Mouse (Mus musculus): ENCODE measurements at regions not wholly inside any gene's neighbourhood (a gene's known extent, or its start where the extent isn't known, plus 50 kb on each side); places are given as distances from the start of the nearest gene placed in this dataset.
A peak's percentile ranks its signal among the peaks of the same experiment; 100 is the strongest.

DNA sequence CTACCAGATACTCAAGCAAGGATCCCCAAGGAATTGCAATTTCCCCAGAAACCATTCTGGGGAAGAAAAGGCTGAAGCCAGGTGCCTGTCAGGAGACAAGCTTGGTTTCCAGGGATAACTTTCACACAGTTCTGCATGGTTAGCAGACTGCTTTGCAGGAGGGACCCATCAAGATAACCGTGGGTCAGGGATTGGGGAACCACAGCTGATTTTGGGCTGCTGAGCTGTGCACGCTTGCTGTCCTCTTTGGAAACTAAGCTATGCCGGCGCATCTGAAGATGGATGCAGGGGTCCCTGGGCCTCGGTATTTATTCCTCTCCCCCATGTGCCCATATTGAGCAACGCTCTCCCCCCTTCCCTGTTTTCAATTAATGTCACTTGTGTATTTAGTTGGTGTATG is 151.1 kb downstream of the Qrsl1 start:
- H3K4me3 ChIP-seq: no peak overlapping the region
- no peak overlapping the region for H3K27ac ChIP-seq
- no peak for TF ChIP-seq CTCF (conservative IDR thresholded peaks at IDR 0.05)
- DNase-seq (ENCODE audit: low spot score in 2 of 2): no peak

GRCm38 (mm10) chr10:43750854-43751253 is 150.7 kb downstream of the Qrsl1 start:
- Histone ChIP-seq H3K4me3 (no peak overlapping the region), H3K27ac (no peak overlapping the region)
- DNase-seq (ENCODE audit: low spot score in 2 of 2): no peak
- no peak for TF ChIP-seq CTCF (conservative IDR thresholded peaks at IDR 0.05)

DNA sequence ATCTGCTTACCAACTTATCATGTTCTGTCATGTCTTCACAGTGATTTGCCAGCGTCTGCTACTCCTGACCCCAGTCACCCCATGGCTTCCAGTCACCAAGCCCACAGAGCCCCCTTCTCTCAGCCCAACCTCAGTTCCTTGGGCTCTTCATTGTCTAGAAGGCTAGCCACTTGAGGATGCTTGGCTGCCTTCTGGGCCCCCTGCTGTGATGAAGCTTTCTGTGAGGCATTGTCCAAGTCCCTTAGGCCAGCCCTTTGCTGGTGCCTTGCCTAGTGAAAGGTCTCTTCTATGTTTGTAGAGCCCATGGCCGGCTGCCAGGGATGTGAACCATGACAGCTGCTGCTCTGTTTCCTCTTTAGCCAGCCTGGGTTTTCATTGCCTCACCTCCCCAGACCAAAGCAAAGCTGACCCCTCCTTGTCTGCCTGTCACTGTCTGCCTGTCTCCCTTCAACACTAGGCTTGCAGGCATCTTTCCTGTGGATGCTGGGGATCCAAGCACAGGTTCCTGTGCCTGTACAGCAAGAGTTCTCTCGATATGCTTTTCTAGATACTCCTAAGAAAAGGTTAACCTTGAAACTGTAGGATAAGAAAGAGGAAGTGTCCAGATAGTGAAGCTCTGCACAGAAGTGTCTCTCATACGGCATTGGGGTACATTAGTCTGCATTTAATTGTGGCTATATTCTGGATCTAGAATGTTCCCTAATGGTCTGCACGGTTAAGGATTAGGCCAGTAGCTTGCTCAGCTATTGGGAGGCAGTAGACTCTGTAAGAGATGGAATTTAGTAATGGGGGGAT is 149.5 kb downstream of the Qrsl1 start:
- H3K27ac ChIP-seq: no peak overlapping the region
- H3K4me3 ChIP-seq: no peak overlapping the region
- DNase-seq (ENCODE audit: low spot score in 2 of 2): peak; percentile 24 to 26
- no peak for TF ChIP-seq CTCF (conservative IDR thresholded peaks at IDR 0.05)

GRCm38 (mm10) chr10:43756881-43757565 is 144.5 kb downstream of the Qrsl1 start:
- no peak for TF ChIP-seq CTCF (conservative IDR thresholded peaks at IDR 0.05)
- Histone ChIP-seq H3K27ac (no peak overlapping the region), H3K4me3 (no peak overlapping the region)
- DNase-seq (ENCODE audit: low spot score in 2 of 2): no peak

- Histone ChIP-seq H3K27ac (no peak overlapping the region), H3K4me3 (no peak overlapping the region)
- no peak for TF ChIP-seq CTCF (conservative IDR thresholded peaks at IDR 0.05)
- DNase-seq (ENCODE audit: low spot score in 2 of 2): no peak
Observed at GRCm38 (mm10) chr10:43758124-43759025, 143.2 kb downstream of the Qrsl1 start.

DNA sequence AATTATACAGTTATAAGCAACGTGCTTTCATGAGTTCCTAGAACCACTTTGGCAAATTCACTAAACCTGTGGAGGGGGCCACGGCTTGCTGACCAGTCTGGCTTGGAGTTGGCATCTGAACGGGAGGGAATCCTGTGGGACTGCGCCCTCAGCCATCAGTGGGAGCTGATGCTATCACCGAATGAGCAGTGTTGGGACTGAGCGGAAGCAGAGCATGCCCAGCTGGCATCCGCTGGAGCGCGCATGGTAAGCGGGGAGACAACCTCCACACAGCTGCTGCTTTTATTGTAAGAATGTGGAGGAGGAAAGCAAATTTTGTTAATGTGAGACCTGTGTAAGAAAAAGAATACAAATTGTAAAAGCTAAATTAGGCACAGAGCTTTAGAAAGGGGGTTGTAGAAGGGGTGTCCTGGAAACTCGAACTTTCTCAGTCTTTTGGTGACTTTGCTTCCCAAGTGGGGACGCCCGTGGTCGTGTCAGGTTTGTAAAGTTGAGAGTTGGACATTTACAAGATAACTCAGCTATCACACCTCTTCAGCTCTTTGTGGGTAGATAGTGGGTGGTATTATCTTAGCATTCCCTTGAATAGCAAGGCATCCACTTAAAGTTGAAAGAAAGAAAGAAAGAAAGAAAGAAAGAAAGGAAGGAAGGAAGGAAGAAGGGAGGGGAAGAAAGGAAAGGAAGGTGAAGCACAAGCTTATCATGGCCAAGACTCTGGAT is 142.2 kb downstream of the Qrsl1 start:
- no peak overlapping the region for H3K27ac ChIP-seq
- DNase-seq (ENCODE audit: low spot score in 2 of 2): peak in 1 of 2 experiments; percentile 46
- no peak overlapping the region for H3K4me3 ChIP-seq
- no peak for TF ChIP-seq CTCF (conservative IDR thresholded peaks at IDR 0.05)

- no peak for DNase-seq (ENCODE audit: low spot score in 2 of 2)
- no peak for TF ChIP-seq CTCF (conservative IDR thresholded peaks at IDR 0.05)
- Histone ChIP-seq H3K4me3 (no peak overlapping the region), H3K27ac (no peak overlapping the region)
Observed at GRCm38 (mm10) chr10:43759906-43760281, 141.7 kb downstream of the Qrsl1 start.

DNA sequence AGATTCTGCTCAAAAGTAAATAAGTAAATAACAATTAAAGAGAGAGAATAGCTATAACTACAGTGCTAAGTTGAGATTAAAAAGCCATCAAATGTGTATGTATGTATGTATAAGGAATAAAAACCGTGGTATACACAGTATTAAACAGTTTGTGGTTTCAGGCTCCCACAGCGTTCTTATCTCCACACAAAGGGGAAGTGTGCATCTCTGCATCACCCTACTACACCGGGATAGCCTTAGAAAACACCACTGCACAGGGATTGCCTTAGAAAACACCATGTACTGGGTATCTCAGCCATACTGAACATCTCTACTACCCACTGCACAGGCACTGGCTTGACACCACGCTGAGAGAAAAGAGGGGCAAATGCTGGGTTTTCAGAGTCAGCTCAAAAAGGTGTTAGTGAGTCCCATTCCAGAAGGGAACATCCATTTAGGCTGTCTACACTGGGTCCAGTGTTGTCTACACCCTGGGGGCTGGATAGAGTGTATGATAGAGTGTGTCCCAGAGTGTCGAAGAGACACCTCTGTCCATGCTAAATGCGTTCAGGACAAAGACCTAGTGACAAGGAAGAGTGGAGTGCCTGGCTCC is 139.5 kb downstream of the Qrsl1 start:
- TF ChIP-seq CTCF (conservative IDR thresholded peaks at IDR 0.05): no peak
- no peak overlapping the region for H3K27ac ChIP-seq

GRCm38 (mm10) chr10:43764581-43764980 is 137.0 kb downstream of the Qrsl1 start:
- no peak for TF ChIP-seq CTCF (conservative IDR thresholded peaks at IDR 0.05)
- DNase-seq (ENCODE audit: low spot score in 2 of 2): no peak
- Histone ChIP-seq H3K27ac (no peak overlapping the region), H3K4me3 (no peak overlapping the region)

More for the DNA sequence above, 139.5 kb downstream of the Qrsl1 start:
- no peak overlapping the region for H3K4me3 ChIP-seq
- no peak for DNase-seq (ENCODE audit: low spot score in 2 of 2)

DNA sequence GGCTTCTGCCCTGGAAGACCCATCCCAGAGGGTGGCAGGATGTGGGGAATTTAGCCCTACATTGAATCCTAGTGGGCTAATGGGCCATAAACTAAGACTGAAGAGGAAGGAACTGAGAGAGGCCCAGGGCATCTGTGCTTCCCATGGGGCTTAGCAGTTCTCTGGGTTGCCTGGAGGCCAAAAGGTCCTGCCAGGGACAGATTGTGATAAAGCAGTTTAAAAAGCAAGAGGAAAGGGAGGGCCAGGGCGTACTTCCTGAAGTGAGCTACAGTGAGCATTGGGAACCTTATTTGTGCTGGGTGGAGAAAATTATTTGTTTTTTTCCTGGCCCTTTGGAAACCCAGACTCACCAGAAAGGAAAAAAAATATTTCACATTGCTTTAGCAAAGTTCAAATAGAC is 136.3 kb downstream of the Qrsl1 start:
- TF ChIP-seq CTCF (conservative IDR thresholded peaks at IDR 0.05): no peak
- Histone ChIP-seq H3K27ac (no peak overlapping the region), H3K4me3 (no peak overlapping the region)
- no peak for DNase-seq (ENCODE audit: low spot score in 2 of 2)

DNA sequence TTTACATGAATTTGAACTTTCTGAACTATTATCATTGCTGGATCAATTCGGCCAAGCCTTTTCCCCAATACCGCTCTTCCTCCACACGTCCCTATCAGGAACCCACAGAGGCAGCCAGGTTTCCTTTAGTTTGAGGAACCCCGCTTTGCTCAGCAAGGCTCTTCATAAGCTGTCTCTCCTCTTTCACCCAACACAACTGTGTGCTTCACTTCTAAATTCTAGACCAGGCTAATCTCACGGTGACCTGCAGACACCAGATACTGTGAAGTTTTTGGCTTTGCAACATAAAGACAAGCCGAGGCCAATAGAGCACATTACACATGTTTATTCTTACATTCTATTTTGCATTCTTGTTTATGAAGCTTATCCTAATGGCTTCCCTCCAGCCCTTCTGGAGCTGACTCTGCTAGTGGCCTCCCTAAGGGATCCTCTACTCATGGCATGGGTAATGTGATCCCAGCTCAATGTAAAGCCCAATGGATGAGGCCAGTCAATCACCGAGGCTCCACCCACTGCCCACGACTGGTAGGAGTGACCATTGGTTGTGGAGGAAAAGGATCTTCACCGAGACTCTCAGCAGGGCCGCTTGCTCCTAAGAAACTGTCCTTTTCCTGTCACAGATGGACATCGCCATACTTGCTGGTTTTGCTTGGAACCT is 135.6 kb downstream of the Qrsl1 start:
- no peak for DNase-seq (ENCODE audit: low spot score in 2 of 2)
- 0 out of 2 replicates have a peak overlapping the region, but pooled peaks have one; percentile 14 for H3K27ac ChIP-seq
- no peak for TF ChIP-seq CTCF (conservative IDR thresholded peaks at IDR 0.05)
- H3K4me3 ChIP-seq: no peak overlapping the region
